Mouse (Mus musculus) frontal cortex, adult (tissue): ENCODE data around the gene Slc6a13.
A peak's percentile ranks its signal among the peaks of the same experiment; 100 is the strongest.

Source experiments
- ATAC-seq: cut with Nextera tagmentation; 2 replicates; pipeline ENCODE4 v1.9.2; 2017; ENCODE audit warnings: mild to moderate bottlenecking, moderate library complexity, mixed read lengths; ENCODE audit not compliant: low TSS enrichment

Slc6a13 gene

DNA sequence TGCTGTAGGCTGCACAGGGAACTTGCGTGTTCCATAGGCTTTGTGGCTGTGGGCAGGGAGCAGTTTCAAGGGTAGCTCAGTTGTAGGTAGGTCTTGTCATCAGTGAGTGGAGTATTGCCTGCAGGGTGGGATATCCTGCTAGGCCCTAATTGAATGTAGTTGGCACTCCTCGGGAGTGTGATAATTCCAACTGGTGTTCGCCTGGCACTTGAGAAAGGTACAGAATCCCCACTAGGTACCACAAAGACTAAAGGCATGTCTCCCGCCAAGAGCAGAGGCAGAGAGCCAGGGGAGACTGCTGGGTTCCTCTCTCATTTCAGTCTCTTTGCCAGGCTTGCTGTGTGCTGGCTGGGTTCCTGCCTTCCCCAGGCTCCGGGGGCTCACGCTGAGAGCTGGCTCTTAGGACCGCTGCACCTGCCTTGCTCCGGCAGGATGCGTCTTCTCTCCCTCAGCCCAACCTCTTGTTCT, 28.4 kb downstream of the Slc6a13 start:
- ATAC-seq = peak; percentile 60

DNA sequence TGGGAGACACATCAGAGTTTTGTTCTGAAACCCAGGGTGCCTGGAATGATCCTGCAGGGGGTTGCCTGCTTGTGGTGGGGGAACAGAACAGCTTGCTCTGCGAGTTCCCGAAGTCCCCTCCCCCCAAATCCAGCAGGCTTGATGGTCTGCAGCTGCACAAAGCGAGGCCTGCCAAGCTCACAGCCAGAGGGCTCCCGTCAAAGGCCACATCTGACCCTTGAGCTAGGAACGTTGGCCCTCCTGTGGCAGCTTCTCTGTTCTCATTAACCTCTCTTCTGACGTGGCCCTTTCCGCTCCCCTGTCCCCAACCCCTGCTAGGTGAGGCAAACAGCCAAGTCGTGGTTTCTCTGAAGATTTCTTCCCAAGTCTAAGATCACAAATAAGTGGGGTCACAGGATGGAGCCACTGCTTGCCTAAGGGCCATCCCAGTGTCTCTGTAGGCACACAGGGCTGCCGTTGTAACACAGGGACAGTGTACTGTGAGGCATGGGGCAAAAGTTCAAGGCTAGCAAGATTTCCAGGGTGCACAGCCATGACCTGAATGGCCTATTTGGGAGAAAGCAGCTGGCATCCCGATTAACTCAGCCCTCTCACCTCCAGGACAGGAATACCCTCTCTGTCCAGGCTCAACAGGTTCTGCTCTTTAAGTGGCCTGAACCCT, 30.0 kb downstream of the Slc6a13 start:
- no peak for ATAC-seq

DNA sequence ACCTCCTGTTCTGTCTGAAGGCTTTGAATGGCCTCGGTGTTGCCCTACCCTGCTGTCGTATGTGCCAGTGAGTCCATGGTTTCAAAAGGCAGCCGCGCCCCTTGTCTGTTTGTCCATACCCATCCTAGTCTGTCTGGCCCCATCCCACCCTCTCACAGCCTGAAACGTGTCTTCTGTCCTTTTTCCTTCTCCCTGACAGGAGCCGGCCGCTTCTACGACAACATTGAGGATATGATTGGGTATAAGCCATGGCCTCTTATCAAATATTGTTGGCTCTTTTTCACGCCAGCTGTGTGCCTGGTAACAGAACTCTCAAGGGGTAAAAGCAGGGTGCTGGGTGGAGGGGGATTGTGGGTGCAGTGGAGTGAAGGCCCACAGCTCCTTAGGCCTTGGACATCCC, 35.8 kb downstream of the Slc6a13 start:
- no peak for ATAC-seq

GRCm38 (mm10) chr6:121336558-121336957, 36.5 kb downstream of the Slc6a13 start:
- no peak for ATAC-seq

GRCm38 (mm10) chr6:121337229-121337628, 37.2 kb downstream of the Slc6a13 start:
- no peak for ATAC-seq

- peak; percentile 95 for ATAC-seq
Measured at GRCm38 (mm10) chr6:121337770-121338518, 37.9 kb downstream of the Slc6a13 start.

DNA sequence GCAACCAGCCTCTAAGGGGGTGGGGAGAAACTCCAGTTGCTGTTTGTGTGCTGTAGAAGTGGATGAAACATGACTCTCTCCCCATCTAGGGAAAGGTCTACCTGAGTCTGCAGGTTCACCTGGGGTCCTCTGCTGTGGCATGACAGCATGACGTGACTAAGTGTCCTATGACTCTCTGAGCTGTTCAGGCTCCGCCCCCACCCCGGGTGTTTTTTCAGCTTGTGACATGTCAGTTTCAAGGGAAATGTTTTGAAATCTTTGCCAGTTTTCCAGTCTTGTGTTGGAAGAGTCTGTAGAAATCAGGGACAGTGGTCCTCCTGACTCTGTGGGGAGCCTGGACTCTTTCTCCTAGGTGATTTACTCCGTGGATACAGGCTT, 38.5 kb downstream of the Slc6a13 start:
- no peak for ATAC-seq

- no peak for ATAC-seq
Measured at GRCm38 (mm10) chr6:121341650-121342049, 41.6 kb downstream of the Slc6a13 start.

DNA sequence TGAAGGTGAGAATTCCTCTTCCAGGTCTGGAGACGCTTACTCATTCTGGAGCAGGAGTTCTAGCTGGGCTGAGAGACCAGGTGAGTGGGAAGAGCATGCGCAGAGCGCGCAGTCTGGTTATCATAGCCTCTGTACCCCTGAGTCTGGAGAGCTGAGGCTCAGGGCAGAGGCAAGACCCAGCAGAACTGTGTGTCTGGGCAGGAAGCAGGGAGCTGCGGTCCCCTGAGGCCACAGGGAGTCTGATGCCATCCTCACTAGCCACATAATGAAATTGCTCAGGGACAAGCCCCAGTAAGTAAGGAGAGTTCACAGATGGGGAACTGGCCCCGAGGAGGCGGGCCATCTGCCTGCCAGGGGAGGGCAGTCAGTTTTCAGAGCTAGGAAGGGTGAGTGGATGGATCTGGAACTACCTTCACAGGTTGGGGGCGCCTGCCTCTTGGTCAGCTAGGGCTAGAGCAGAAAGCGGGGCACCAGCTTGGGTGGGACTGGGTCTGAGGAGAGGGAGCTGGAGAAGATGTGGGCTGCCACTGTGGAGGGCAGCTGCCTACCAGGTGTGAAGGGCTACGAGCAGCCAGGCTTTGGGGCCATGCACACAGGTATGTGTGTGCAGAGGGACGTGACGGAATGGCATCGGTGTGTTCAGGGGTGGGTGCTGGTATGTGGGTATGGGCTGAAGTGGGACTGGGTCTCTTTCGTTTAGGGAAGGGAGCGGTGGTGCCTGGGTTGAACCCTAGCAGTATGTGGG, 43.2 kb downstream of the Slc6a13 start, which contains the start of gene Slc6a12:
TSS of gene Slc6a12 (plus strand) at position 51 of the 745 bp plus-strand sequence.
- no peak for ATAC-seq

DNA sequence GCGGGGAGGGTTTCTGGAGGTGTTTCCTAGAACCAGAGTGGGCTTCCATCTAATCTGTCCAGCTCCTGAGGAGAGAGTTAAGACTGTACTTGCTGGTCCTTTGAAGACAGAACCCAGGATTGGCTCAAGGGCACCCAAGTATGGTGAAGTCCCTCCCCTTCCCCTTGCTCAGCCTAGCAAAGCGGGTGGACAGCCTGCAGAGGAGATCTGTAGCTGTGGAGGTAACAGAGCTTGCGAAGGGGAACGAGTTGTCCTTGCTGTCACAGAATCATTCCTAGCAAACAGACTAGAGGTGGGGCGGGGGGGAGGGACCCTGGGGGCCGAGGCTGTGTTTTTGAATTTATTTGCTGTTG, 43.7 kb downstream of the Slc6a13 start:
- no peak for ATAC-seq

GRCm38 (mm10) chr6:121344329-121344728, 44.3 kb downstream of the Slc6a13 start:
- no peak for ATAC-seq

DNA sequence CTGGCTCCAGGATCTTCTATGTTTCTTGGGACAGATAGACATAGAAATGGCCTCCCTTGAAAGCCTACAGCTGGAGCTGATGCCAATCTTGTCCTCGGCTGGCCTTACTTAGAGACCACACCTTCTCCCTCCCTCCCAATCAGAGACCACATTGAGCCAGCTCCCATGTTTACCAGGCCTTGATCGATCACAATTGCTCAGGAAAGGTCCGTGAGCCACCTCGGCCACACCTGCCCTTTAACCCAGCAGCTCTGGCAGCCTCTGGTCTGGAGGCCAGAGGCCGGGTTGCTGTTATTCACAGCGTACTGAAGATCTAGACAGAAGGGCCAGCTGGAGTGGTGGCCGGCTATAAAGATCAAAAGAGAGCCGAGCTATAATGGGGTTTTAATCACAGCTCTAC, 46.4 kb downstream of the Slc6a13 start:
- ATAC-seq = no peak

DNA sequence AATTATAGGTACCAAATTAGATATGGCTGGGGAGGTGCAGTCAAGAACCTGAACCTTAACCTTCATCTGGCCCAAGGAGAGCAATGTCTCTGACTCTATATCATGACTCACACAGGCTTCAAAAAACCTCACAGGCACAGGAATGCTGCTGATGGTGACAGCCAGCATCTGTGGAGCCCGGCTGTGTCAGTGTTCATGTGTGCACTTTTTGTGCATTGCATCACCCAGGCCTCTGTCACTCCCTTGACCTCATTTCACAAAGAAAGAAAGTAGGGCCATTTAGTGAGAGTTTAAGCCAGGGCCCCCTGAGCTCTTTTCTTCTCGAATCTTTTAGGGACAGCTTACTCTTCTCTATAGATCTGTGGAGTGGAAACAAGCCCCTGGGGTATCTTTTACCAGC, 52.2 kb downstream of the Slc6a13 start:
- ATAC-seq = no peak

DNA sequence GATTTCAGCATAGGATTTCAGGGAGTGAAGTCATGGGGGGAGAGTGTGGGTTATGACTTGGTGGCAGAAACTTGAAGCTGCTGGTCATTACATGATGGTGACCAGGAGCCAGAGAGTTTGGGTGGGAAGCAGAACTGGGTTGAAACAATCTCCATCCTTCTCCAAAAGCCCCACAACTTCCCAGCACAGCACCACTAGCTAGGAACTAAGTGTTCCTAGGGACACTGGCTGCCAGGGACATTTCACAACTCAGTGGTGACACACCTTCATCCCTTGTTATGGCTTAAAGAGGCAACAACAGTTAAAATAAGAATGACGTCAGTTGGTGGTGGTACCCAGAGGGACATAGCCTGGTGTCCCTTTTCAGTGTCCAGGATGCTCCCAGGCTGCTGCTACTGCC, 56.0 kb downstream of the Slc6a13 start:
- ATAC-seq = no peak

GRCm38 (mm10) chr6:121357232-121357631, 57.2 kb downstream of the Slc6a13 start:
- no peak for ATAC-seq

GRCm38 (mm10) chr6:121363061-121363460, 63.0 kb downstream of the Slc6a13 start:
- no peak for ATAC-seq

DNA sequence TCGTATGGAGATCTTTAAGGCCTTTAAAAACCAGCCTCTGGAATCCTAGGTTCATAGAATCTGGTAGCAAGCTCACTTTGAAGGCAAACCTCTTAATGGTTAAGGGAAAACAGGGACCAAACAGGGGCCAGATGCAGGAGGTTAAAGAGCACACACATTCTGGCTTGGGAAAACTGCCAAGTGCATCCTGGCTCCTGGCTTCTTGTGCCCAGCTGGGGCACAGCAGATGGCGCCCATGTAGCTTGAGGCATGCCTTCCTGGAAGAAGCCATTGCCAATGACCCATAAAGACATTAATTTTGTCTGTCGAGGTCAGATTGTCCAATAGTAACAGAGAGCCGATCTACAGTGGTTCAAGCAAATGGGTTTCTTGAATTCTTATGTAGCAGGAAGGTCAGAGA, 63.9 kb downstream of the Slc6a13 start:
- no peak for ATAC-seq

DNA sequence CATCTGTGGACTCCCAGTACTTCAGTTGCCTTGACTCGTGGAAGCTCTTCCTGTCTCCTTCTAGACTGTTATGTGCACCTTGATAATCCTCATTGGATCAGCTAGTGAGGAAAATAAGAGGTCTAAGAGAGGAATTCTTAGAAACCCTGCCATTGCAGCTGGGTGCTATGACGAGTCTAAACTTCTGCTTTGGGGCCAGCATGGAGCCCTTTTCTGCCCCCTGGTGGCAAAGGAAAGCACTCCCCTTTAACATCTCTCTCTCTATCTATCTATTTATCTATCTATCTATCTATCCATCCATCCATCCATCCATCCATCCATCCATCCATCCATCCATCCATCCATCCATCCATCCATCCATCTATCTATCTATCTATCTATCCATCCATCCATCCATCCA, 66.5 kb downstream of the Slc6a13 start:
- peak; percentile 58 for ATAC-seq

DNA sequence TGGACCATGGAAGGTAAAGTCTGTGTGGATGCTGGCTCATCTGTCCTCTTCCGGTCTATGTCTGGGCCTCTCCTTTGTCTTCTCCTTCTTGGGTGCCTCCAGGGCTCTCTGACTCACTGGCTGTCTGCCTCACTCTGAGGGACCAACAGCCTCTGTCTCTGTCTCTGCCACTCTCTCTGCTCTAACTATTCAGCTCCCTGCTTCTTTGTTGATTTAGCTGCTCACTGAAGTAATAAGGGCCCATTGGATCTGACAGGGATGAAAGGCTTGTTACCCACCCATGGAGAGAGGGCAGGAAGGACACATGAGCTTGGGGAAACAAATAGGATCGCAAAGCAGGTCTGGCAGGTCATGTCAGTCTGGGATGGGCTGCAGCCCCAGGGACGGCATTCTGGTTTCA, 67.1 kb downstream of the Slc6a13 start:
- ATAC-seq = no peak

DNA sequence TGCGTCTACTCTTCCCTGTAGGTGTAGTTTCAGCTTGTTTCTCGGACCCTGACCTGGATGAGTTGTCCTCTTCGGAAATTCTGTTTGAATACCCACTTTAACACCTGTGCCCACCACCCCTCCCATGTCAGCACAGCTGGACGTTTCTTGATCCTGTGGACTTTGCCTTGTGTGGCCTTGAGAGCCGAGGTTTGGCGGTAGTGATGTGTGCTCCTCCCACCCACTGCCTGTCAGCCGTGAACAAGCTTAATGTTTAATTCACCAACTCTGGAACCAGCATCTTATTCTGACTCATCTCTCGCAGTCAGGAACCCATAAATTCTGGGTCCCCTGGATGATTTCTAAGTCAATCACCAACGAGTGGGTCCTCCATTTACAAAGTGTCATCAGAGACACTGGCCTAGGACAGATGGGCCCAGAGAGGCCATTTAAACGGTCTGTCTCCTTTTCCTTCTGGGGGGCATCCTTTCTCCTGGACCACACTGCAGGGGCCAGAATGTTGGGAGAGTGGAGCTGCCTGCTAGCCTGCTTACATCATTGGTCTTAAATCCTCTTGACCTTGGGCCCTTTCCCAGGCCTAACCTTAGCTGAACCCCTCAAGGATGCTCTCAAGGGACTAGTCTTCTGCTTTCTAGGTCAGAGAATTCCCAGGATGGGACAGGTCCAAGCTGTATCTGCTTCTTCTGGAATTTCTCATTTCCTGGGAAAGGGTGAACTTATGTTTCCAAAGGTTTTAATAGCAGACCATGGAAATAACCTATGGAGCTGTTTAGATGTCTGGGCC, 71.4 kb downstream of the Slc6a13 start:
- ATAC-seq = peak; percentile 86

DNA sequence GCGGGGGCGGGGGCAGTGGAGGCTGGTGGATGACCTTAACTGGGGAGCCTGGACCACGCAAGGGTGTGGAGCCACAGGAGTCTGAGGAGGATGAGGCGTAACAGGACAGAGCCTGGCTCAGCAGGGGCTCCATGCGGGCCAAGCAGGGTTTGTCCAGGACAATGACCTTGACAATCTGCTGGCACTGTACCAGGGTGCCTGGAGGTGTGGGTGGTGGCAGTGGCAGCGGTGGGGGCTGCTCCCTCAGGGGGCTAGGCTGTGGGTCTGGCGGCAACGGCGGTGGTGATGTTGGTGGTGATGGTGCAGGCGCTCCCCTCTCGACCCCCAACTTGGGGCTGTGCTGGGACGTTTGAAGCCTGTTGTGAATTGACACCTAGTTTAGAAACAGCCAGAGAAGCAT, 76.1 kb downstream of the Slc6a13 start:
- ATAC-seq = no peak

DNA sequence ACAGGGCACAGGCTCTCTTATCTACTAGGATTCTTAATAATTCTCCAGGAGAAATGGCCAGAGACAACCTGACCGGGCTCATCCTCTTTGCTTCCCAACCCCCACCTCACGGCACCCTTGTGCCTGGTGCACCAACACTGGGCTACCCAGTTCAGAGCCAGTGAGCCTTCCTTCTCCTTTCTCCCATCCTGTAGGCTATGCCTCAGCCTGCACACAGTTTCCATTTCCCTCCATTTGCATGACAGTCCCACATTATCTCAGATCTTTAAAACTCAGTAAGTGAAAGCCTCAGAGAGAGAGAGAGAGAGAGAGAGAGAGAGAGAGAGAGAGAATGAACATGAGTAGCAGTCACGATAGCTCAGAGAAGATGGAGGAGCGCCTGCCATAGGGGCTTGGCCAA, 78.2 kb downstream of the Slc6a13 start:
- no peak for ATAC-seq
